Mouse (Mus musculus) neural tube, embryonic 14.5 days (tissue): ENCODE data around the gene 4930522L14Rik. TPM values are rescaled to one million over a fixed set of nuclear protein-coding genes. Genes with fewer than 3 reads are reported as not detected.
"Not testable (repeated sequence)": the region's sequence is repeated elsewhere in the genome, so short reads cannot be mapped to it uniquely, and the experiment has no call there.

Experiments used
- ATAC-seq: fragments of 200-750 bp; cut with Nextera tagmentation; 2 replicates; pipeline ENCODE4 v1.8.0; 2017; ENCODE audit warnings: low read depth, mild to moderate bottlenecking, moderate TSS enrichment, moderate library complexity
- H3K27ac ChIP-seq: fragments of 300-500 bp; sonication (generic); 2 replicates; pipeline ENCODE4 v1.5.1; 2014; ENCODE audit warnings: low read depth, mild to moderate bottlenecking, control low read depth, low read length, moderate library complexity, mixed read lengths
- H3K27me3 ChIP-seq: fragments of 300-500 bp; sonication (generic); 2 replicates; pipeline ENCODE4 v1.6.1; 2014; ENCODE audit warnings: low read length; ENCODE audit not compliant: control insufficient read depth, insufficient read depth
- H3K36me3 ChIP-seq: fragments of 300-500 bp; sonication (generic); 2 replicates; pipeline ENCODE4 v1.6.1; 2014; ENCODE audit warnings: low read length, mixed read lengths; ENCODE audit not compliant: control insufficient read depth, insufficient read depth
- H3K4me1 ChIP-seq: fragments of 300-500 bp; sonication (generic); 2 replicates; pipeline ENCODE4 v1.6.1; 2014; ENCODE audit warnings: low read length; ENCODE audit not compliant: control insufficient read depth, insufficient read depth
- H3K4me2 ChIP-seq: fragments of 300-500 bp; sonication (generic); 2 replicates; pipeline ENCODE4 v1.6.1; 2014; ENCODE audit warnings: mild to moderate bottlenecking, low read depth, low read length, control low read depth
- H3K4me3 ChIP-seq: fragments of 300-500 bp; sonication (generic); 2 replicates; pipeline ENCODE4 v1.5.1; 2014; ENCODE audit warnings: low read depth, low read length, control low read depth, mixed read lengths
- H3K9ac ChIP-seq: fragments of 300-500 bp; sonication (generic); replicated peaks from 2 replicates; pipeline ENCODE4 v1.6.1; 2014; ENCODE audit warnings: low read depth, mild to moderate bottlenecking, control low read depth, low read length, mixed read lengths
- H3K9me3 ChIP-seq: fragments of 300-500 bp; sonication (generic); 2 replicates; pipeline ENCODE4 v1.6.1; 2016; ENCODE audit warnings: low read length; ENCODE audit not compliant: control insufficient read depth
- WGBS: fragments of 180-500 bp; shearing (Covaris S2); extraction: QIAGEN DNeasy Blood & Tissue Kit; methylation state at CpG from one replicate; pipeline ENCODE4 v1.1.7; 2014; 5-methylcytosine and 5-hydroxymethylcytosine counted together
- polyA plus RNA-seq: library from polyadenylated mRNA; unstranded; fragments of >200 nt; fragmentation: Nextera tagmentation; extraction: Ambion mirVana; gene quantifications from 2 replicates; pipeline ENCODE4 v1.2.1, GENCODE M21; 2014

Gene 4930522L14Rik
- polyA plus RNA-seq, 1 experiment from 2014 or later = 5.0 TPM

GRCm38 (mm10) chr5:109691205-109691965 lies 60.3 kb downstream of the 4930522L14Rik start:
- not testable (repeated sequence) for ATAC-seq, H3K27me3 ChIP-seq, H3K36me3 ChIP-seq, H3K4me1 ChIP-seq, H3K27ac ChIP-seq, H3K9me3 ChIP-seq
- Histone ChIP-seq H3K9ac (peak overlapping the region; percentile 50; the same call in 1 of the 2 replicates), H3K4me2 (peak overlapping the region; percentile 68; the same call in 1 of the 2 replicates), H3K4me3 (peak overlapping the region; percentile 54)
- WGBS = 62% methylated on average over 5 of the region's 5 CpGs

GRCm38 (mm10) chr5:109690537-109691201 lies 61.0 kb downstream of the 4930522L14Rik start, which contains the start of gene 5430403G16Rik:
5430403G16Rik (minus strand) TSS chr5:109691041.
- under 1% methylated on average over 24 of the region's 26 CpGs for WGBS
- ATAC-seq = peak; percentile 99
- H3K27me3 ChIP-seq = not testable (repeated sequence)

More at GRCm38 (mm10) chr5:109690537-109691201, 61.0 kb downstream of the 4930522L14Rik start, which contains the start of gene 5430403G16Rik:
- Histone ChIP-seq H3K4me2 (peak within 1 kb of the TSS; percentile 68), H3K4me3 (peak within 1 kb of the TSS; percentile 54), H3K27ac (peak within 1 kb of the TSS; percentile 55; the same call in 1 of the 2 replicates), H3K9ac (peak within 1 kb of the TSS; percentile 50)
- not testable (repeated sequence) for H3K36me3 ChIP-seq, H3K4me1 ChIP-seq, H3K9me3 ChIP-seq

Other genes with a start within 250 kb of the 4930522L14Rik start
- gene Crlf2, start 192.9 kb downstream of the 4930522L14Rik start, polyA plus RNA-seq = 13.8 and 19.3 TPM in 2 replicates
- 1.7 and 2.3 TPM in 2 replicates for gene 5430403G16Rik, start 60.8 kb downstream of the 4930522L14Rik start, polyA plus RNA-seq
- 0.59 and 0.76 TPM in 2 replicates for gene Gm15446, start 171.5 kb upstream of the 4930522L14Rik start, polyA plus RNA-seq
- 29.8 and 30.8 TPM in 2 replicates for gene Zfp932, start 244.6 kb upstream of the 4930522L14Rik start, polyA plus RNA-seq